Mouse (Mus musculus) small intestine, adult 2 months (tissue): ENCODE measurements around the gene Gm17334. TPM values are rescaled to one million over a fixed set of nuclear protein-coding genes. Genes with fewer than 3 reads are reported as not detected.
A peak's percentile ranks its signal among the peaks of the same experiment; 100 is the strongest.

Experiments
- H3K27ac ChIP-seq: fragments of 200-500 bp; 2 replicates; pipeline ENCODE4 v1.5.1; 2012; ENCODE audit warnings: low read depth, low read length, control low read depth, inconsistent platforms; ENCODE audit not compliant: insufficient read depth
- H3K27me3 ChIP-seq: fragments of 200-500 bp; 2 replicates; pipeline ENCODE4 v1.6.1; 2012; ENCODE audit warnings: mild to moderate bottlenecking, moderate library complexity, low read length, inconsistent platforms; ENCODE audit not compliant: control insufficient read depth, insufficient read depth
- H3K36me3 ChIP-seq: fragments of 200-500 bp; 2 replicates; pipeline ENCODE4 v1.6.1; 2012; ENCODE audit warnings: mild to moderate bottlenecking, low read length, control low read depth, inconsistent platforms; ENCODE audit not compliant: control insufficient read depth, insufficient read depth
- H3K4me1 ChIP-seq: fragments of 200-500 bp; 2 replicates; pipeline ENCODE4 v1.6.1; 2012; ENCODE audit warnings: low read length, inconsistent platforms, mixed read lengths; ENCODE audit not compliant: control insufficient read depth, insufficient read depth, insufficient read length
- H3K4me3 ChIP-seq: fragments of 200-500 bp; 2 replicates; pipeline ENCODE4 v1.5.1; 2012; ENCODE audit warnings: low read depth, mild to moderate bottlenecking, control low read depth, inconsistent platforms, low read length, moderate library complexity
- CTCF ChIP-seq: fragments of 200-500 bp; IDR thresholded peaks from 2 replicates; pipeline ENCODE4 v1.5.1; 2012; ENCODE audit warnings: low read depth, mild to moderate bottlenecking, control low read depth, inconsistent platforms, low read length, moderate library complexity, mixed read lengths; ENCODE audit not compliant: insufficient replicate concordance, insufficient read length; ENCODE audit errors: extremely low read depth
- POLR2A ChIP-seq: fragments of 200-500 bp; IDR thresholded peaks from 2 replicates; pipeline ENCODE4 v1.6.1; 2012; ENCODE audit warnings: low read depth, mild to moderate bottlenecking, control low read depth, inconsistent platforms, low read length, moderate library complexity
- WGBS: fragments of 180-500 bp; shearing (Covaris S2); methylation state at CpG from one replicate; pipeline ENCODE4 v1.1.7; 2018; 5-methylcytosine and 5-hydroxymethylcytosine counted together
- polyA plus RNA-seq: library from polyadenylated mRNA; depleted of rRNA; stranded (reverse); fragments of >200 nt; gene quantifications from 2 replicates; pipeline ENCODE4 v1.2.3, GENCODE M21; 2012

Gene Gm17334
- polyA plus RNA-seq, 1 experiment = 1.6 TPM

DNA sequence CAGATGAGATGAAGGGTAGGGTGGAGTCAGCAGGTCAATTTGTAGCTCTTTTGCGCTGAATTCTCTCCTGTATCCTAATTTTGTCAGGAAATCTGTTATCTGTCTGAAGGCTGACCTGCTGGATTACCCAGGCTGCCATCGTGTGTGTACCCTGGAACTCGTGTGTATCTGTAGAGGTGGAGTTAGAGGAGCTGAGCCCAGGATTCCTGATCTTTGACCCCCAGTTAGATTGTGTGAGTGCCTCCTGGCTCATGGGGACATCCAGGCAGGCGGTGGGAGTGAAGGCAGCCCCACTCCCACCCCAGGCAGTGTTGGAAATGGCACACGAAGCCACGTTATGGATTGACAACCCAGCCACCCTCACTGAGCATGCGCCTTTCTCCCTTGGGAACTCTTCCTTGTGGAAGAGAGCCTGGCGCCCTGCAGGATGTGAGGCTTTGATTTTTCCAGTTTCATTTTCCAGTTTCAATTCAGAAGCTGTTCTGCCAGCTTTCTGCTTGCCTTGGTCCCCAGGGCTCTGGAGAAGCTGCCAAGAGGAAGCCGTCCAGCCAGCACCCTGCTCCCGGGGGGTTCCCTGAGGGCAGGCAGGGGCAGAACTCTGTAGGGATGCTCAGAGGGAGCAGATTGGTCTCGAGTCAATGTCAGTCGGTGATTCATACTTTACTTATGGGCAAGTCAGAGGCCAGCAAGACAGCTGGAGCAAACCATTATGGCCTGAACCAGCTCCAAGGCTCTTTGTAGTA, 23.6 kb upstream of the Gm17334 start:
- peak overlapping the region; percentile 23 for H3K4me3 ChIP-seq
- no peak for TF ChIP-seq POLR2A
- no peak; the same call in 1 of the 2 replicates for TF ChIP-seq CTCF
- H3K27ac ChIP-seq = peak overlapping the region; percentile 98
- peaks cover 57% of the 10 kb centered on the region for H3K4me1 ChIP-seq
- no peaks in the 10 kb centered on the region for H3K36me3 ChIP-seq
- H3K27me3 ChIP-seq = no peaks in the 10 kb centered on the region
- WGBS = 13% methylated on average over 12 of the region's 12 CpGs

DNA sequence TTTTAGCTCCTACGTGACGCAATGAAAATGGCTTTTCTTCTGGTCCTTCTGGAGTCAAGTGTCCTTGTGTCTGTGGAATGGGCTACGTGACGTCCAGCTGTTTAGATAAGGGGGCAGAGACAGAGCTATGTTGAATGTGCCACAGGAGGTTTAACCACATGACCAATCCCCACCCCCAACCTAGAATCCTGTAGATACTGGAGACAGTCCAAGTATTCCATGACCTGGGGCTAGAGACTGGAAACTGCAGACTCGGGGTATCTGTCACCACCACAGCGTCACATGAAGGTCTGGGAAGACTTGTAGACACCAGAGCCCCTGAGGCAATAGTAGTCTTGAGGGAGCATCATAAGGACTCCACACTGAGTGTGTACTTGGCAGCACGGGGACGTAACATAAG, 22.8 kb upstream of the Gm17334 start:
- Histone ChIP-seq H3K4me3 (no peak overlapping the region), H3K27me3 (no peaks in the 10 kb centered on the region), H3K4me1 (peaks cover 58% of the 10 kb centered on the region), H3K27ac (peak overlapping the region; percentile 98), H3K36me3 (no peaks in the 10 kb centered on the region)
- no peak for TF ChIP-seq CTCF
- no peak for TF ChIP-seq POLR2A
- WGBS = 36% methylated on average over 8 of the region's 8 CpGs

- Histone ChIP-seq H3K27me3 (no peaks in the 10 kb centered on the region), H3K36me3 (no peaks in the 10 kb centered on the region), H3K27ac (peak overlapping the region; percentile 98), H3K4me1 (peaks cover 52% of the 10 kb centered on the region), H3K4me3 (peak overlapping the region; percentile 4; the same call in 1 of the 2 replicates)
- 10% methylated on average over 25 of the region's 25 CpGs for WGBS
- peak; percentile 30; the same call in 1 of the 2 replicates for TF ChIP-seq CTCF
- TF ChIP-seq POLR2A = peak; percentile 22; the same call in 1 of the 2 replicates
Observed at GRCm38 (mm10) chr11:53794671-53795557, 21.9 kb upstream of the Gm17334 start.

DNA sequence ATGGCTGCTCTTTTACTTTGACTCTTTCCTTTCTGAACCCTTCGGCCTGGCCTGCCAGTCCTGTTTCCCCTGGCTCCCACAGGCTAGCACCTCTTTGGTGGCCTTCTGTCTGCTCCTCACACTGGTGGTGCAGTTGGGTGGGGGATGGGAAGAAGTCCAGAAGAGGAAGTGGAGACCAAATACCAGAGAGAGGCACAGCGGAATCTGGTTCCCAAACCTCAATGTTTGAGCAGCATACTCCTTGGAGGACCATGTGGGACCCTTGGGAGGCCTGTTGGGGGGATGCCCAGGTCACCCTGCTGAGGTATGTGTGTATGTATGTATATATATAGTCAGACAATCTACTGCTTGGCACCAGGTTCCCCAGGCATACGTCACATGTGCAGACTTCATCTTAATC, 21.0 kb upstream of the Gm17334 start:
- Histone ChIP-seq H3K27ac (peak overlapping the region; percentile 90), H3K4me3 (no peak overlapping the region), H3K36me3 (no peaks in the 10 kb centered on the region), H3K4me1 (peaks cover 49% of the 10 kb centered on the region), H3K27me3 (no peaks in the 10 kb centered on the region)
- 66% methylated on average over 3 of the region's 3 CpGs for WGBS
- no peak for TF ChIP-seq POLR2A
- no peak for TF ChIP-seq CTCF

- no peak for TF ChIP-seq POLR2A
- TF ChIP-seq CTCF = no peak
- WGBS = 76% methylated on average over 3 of the region's 3 CpGs
- peaks cover 45% of the 10 kb centered on the region for H3K4me1 ChIP-seq
- H3K27me3 ChIP-seq = no peaks in the 10 kb centered on the region
- no peaks in the 10 kb centered on the region for H3K36me3 ChIP-seq
- H3K4me3 ChIP-seq = no peak overlapping the region
- H3K27ac ChIP-seq = peak overlapping the region; percentile 43
Observed at GRCm38 (mm10) chr11:53792986-53793385, 20.0 kb upstream of the Gm17334 start.

DNA sequence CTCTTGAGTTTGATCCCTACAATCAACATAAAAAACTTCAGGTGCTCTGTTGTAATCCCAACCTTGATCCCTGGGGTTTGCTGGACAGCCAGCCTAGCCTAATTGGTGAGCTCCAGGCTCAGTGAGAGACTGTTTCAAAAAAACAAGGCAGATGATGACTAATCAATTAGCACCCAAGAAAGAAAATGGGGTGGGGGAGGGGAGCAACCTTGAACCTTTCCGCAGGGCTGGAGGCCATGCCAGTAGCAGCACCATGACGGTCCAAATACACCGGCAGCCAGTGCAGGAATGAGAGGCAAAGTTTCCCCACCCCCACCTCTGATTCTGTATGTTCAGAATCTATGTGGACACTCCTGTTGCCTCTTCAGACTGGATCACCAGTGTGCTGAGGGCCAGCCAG, 16.3 kb upstream of the Gm17334 start:
- Histone ChIP-seq H3K27ac (no peak overlapping the region), H3K27me3 (no peaks in the 10 kb centered on the region), H3K36me3 (no peaks in the 10 kb centered on the region), H3K4me1 (peaks cover 29% of the 10 kb centered on the region), H3K4me3 (no peak overlapping the region)
- WGBS = 90% methylated on average over 3 of the region's 3 CpGs
- TF ChIP-seq CTCF = no peak
- TF ChIP-seq POLR2A = no peak

- no peak overlapping the region for H3K27ac ChIP-seq
- no peak for TF ChIP-seq POLR2A
- no peak for TF ChIP-seq CTCF
- WGBS = 83% methylated on average over 8 of the region's 8 CpGs
Observed at GRCm38 (mm10) chr11:53788196-53788595, 15.2 kb upstream of the Gm17334 start.

More at GRCm38 (mm10) chr11:53788196-53788595, 15.2 kb upstream of the Gm17334 start:
- Histone ChIP-seq H3K4me3 (no peak overlapping the region), H3K4me1 (peaks cover 32% of the 10 kb centered on the region; the same call in 1 of the 2 replicates), H3K27me3 (no peaks in the 10 kb centered on the region), H3K36me3 (no peaks in the 10 kb centered on the region; the same call in 1 of the 2 replicates)
